Mouse (Mus musculus) C2C12 (cell line): Measurements from ENCODE around the gene Atp1a2.

Experiments used
- CEBPB ChIP-seq: IDR thresholded peaks from one replicate; pipeline ENCODE4 v1.6.1; 2011; ENCODE audit warnings: low read depth, mild to moderate bottlenecking, control low read depth, moderate library complexity
- CTCF ChIP-seq: IDR thresholded peaks from one replicate; pipeline ENCODE4 v1.5.1; 2011; ENCODE audit not compliant: control insufficient read depth, insufficient read depth, insufficient read length
- FOSL1 ChIP-seq: IDR thresholded peaks from one replicate; pipeline ENCODE4 v1.8.0; 2011; ENCODE audit warnings: mild to moderate bottlenecking, low read length; ENCODE audit not compliant: poor library complexity, insufficient read depth, severe bottlenecking
- MAX ChIP-seq: IDR thresholded peaks from one replicate; pipeline ENCODE4 v1.6.1; 2011; ENCODE audit warnings: mild to moderate bottlenecking, control low read depth
- MYOD1 ChIP-seq: IDR thresholded peaks from one replicate; pipeline ENCODE4 v1.6.1; 2011; ENCODE audit warnings: low read depth; ENCODE audit not compliant: control insufficient read depth, insufficient read length
- MYOG ChIP-seq: IDR thresholded peaks from one replicate; pipeline ENCODE4 v1.6.1; 2011; ENCODE audit not compliant: control insufficient read depth, insufficient read length; ENCODE audit errors: extremely low read depth
- USF1 ChIP-seq: IDR thresholded peaks from one replicate; pipeline ENCODE4 v1.6.1; 2011; ENCODE audit warnings: low read depth, mild to moderate bottlenecking, control low read depth, moderate library complexity

DNA sequence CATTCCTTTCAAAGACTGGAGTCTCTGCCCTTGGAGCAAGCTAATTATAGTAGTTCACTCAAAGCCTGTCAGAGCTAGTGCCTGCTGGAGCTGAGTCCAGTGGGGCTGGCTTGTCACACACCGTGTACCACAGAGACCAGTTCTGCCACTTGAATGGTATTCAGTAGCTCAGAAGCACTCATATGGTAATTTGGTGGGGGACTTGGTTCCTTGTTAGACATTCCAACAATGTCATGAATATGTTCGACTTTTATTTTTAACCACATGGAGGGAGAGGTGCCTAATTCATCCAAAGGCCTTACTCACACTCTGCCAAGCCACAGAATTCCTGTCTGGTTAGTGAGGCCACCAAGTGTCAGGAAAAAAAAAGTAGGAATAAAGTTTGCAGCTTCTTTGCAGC is 55.5 kb downstream of the Atp1a2 start:
- TF ChIP-seq MAX (no peak), CTCF (no peak), CEBPB (no peak), MYOD1 (no peak), MYOG (no peak), USF1 (no peak), FOSL1 (peak; percentile 5)
